Mouse (Mus musculus) small intestine, adult 2 months (tissue): ENCODE measurements around the gene Hivep3. TPM values are rescaled to one million over a fixed set of nuclear protein-coding genes. Genes with fewer than 3 reads are reported as not detected.
A peak's percentile ranks its signal among the peaks of the same experiment; 100 is the strongest.

ENCODE experiments used
- H3K27ac ChIP-seq: fragments of 200-500 bp; 2 replicates; pipeline ENCODE4 v1.5.1; 2012; ENCODE audit warnings: low read depth, low read length, control low read depth, inconsistent platforms; ENCODE audit not compliant: insufficient read depth
- H3K27me3 ChIP-seq: fragments of 200-500 bp; 2 replicates; pipeline ENCODE4 v1.6.1; 2012; ENCODE audit warnings: mild to moderate bottlenecking, moderate library complexity, low read length, inconsistent platforms; ENCODE audit not compliant: control insufficient read depth, insufficient read depth
- H3K36me3 ChIP-seq: fragments of 200-500 bp; 2 replicates; pipeline ENCODE4 v1.6.1; 2012; ENCODE audit warnings: mild to moderate bottlenecking, low read length, control low read depth, inconsistent platforms; ENCODE audit not compliant: control insufficient read depth, insufficient read depth
- H3K4me1 ChIP-seq: fragments of 200-500 bp; 2 replicates; pipeline ENCODE4 v1.6.1; 2012; ENCODE audit warnings: low read length, inconsistent platforms, mixed read lengths; ENCODE audit not compliant: control insufficient read depth, insufficient read depth, insufficient read length
- H3K4me3 ChIP-seq: fragments of 200-500 bp; 2 replicates; pipeline ENCODE4 v1.5.1; 2012; ENCODE audit warnings: low read depth, mild to moderate bottlenecking, control low read depth, inconsistent platforms, low read length, moderate library complexity
- CTCF ChIP-seq: fragments of 200-500 bp; IDR thresholded peaks from 2 replicates; pipeline ENCODE4 v1.5.1; 2012; ENCODE audit warnings: low read depth, mild to moderate bottlenecking, control low read depth, inconsistent platforms, low read length, moderate library complexity, mixed read lengths; ENCODE audit not compliant: insufficient replicate concordance, insufficient read length; ENCODE audit errors: extremely low read depth
- POLR2A ChIP-seq: fragments of 200-500 bp; IDR thresholded peaks from 2 replicates; pipeline ENCODE4 v1.6.1; 2012; ENCODE audit warnings: low read depth, mild to moderate bottlenecking, control low read depth, inconsistent platforms, low read length, moderate library complexity
- WGBS: fragments of 180-500 bp; shearing (Covaris S2); methylation state at CpG from one replicate; pipeline ENCODE4 v1.1.7; 2018; 5-methylcytosine and 5-hydroxymethylcytosine counted together
- polyA plus RNA-seq: library from polyadenylated mRNA; depleted of rRNA; stranded (reverse); fragments of >200 nt; gene quantifications from 2 replicates; pipeline ENCODE4 v1.2.3, GENCODE M21; 2012

Hivep3 gene
- polyA plus RNA-seq, 1 experiment, result 3.3 TPM

- no peak for TF ChIP-seq CTCF
- TF ChIP-seq POLR2A, result no peak
- WGBS, result 63% methylated on average over 2 of the region's 2 CpGs
- H3K27ac ChIP-seq, result no peak overlapping the region
- no peak overlapping the region for H3K4me3 ChIP-seq
- no peaks in the 10 kb centered on the region for H3K27me3 ChIP-seq
- peaks cover 19% of the 10 kb centered on the region; the same call in 1 of the 2 replicates for H3K4me1 ChIP-seq
- no peaks in the 10 kb centered on the region for H3K36me3 ChIP-seq
Measured at GRCm38 (mm10) chr4:119912216-119912615, 178.6 kb downstream of the Hivep3 start.

GRCm38 (mm10) chr4:119914194-119914593 lies 180.6 kb downstream of the Hivep3 start:
- Histone ChIP-seq H3K4me1 (peaks cover 19% of the 10 kb centered on the region; the same call in 1 of the 2 replicates), H3K36me3 (no peaks in the 10 kb centered on the region), H3K27ac (no peak overlapping the region; the same call in 1 of the 2 replicates), H3K4me3 (no peak overlapping the region), H3K27me3 (no peaks in the 10 kb centered on the region)
- WGBS, result 23% methylated on average over 4 of the region's 4 CpGs
- TF ChIP-seq CTCF (no peak), POLR2A (no peak)

- no peak for TF ChIP-seq POLR2A
- no peak for TF ChIP-seq CTCF
- H3K4me3 ChIP-seq, result no peak overlapping the region
- no peaks in the 10 kb centered on the region for H3K27me3 ChIP-seq
- H3K4me1 ChIP-seq, result peaks cover 19% of the 10 kb centered on the region; the same call in 1 of the 2 replicates
- H3K27ac ChIP-seq, result no peak overlapping the region
- H3K36me3 ChIP-seq, result no peaks in the 10 kb centered on the region
- WGBS, result 66% methylated on average over 2 of the region's 2 CpGs
Measured at GRCm38 (mm10) chr4:119915069-119915468, 181.5 kb downstream of the Hivep3 start.

- Histone ChIP-seq H3K36me3 (no peaks in the 10 kb centered on the region), H3K4me3 (no peak overlapping the region), H3K27ac (no peak overlapping the region), H3K27me3 (no peaks in the 10 kb centered on the region), H3K4me1 (peaks cover 17% of the 10 kb centered on the region; the same call in 1 of the 2 replicates)
- 78% methylated on average over 7 of the region's 7 CpGs for WGBS
- TF ChIP-seq POLR2A (no peak), CTCF (peak; percentile 38; the same call in 1 of the 2 replicates)
Measured at GRCm38 (mm10) chr4:119917502-119917901, 183.9 kb downstream of the Hivep3 start.

GRCm38 (mm10) chr4:119919349-119919748 lies 185.8 kb downstream of the Hivep3 start:
- Histone ChIP-seq H3K4me1 (peaks cover 12% of the 10 kb centered on the region; the same call in 1 of the 2 replicates), H3K27ac (no peak overlapping the region), H3K36me3 (no peaks in the 10 kb centered on the region), H3K4me3 (no peak overlapping the region), H3K27me3 (no peaks in the 10 kb centered on the region)
- TF ChIP-seq CTCF (no peak), POLR2A (no peak)
- 70% methylated on average over 5 of the region's 5 CpGs for WGBS

GRCm38 (mm10) chr4:119921022-119921717 lies 187.6 kb downstream of the Hivep3 start:
- no peak overlapping the region for H3K27ac ChIP-seq
- 83% methylated on average over 12 of the region's 12 CpGs for WGBS
- no peaks in the 10 kb centered on the region for H3K27me3 ChIP-seq
- peaks cover under 1% of the 10 kb centered on the region; the same call in 1 of the 2 replicates for H3K4me1 ChIP-seq
- no peaks in the 10 kb centered on the region for H3K36me3 ChIP-seq
- TF ChIP-seq POLR2A (no peak), CTCF (peak; percentile 14; the same call in 1 of the 2 replicates)
- H3K4me3 ChIP-seq, result no peak overlapping the region

GRCm38 (mm10) chr4:119921723-119922266 lies 188.2 kb downstream of the Hivep3 start:
- Histone ChIP-seq H3K4me3 (no peak overlapping the region), H3K27me3 (no peaks in the 10 kb centered on the region), H3K4me1 (no peaks in the 10 kb centered on the region), H3K36me3 (no peaks in the 10 kb centered on the region), H3K27ac (no peak overlapping the region)
- TF ChIP-seq POLR2A (no peak), CTCF (no peak)
- WGBS, result 75% methylated on average over 8 of the region's 8 CpGs
